Mouse (Mus musculus) E14TG2a.4 (cell line): ENCODE data around the gene Smpdl3b.

Experiments
- H3K27me3 ChIP-seq: 2 replicates; pipeline ENCODE4 v1.6.1; 2014; ENCODE audit warnings: low read length, control low read depth; ENCODE audit not compliant: insufficient read depth
- H3K36me3 ChIP-seq: 2 replicates; pipeline ENCODE4 v1.6.1; 2014; ENCODE audit warnings: low read length, control low read depth; ENCODE audit not compliant: insufficient read depth
- H3K4me1 ChIP-seq: replicated peaks from 2 replicates; pipeline ENCODE4 v1.6.1; 2014; ENCODE audit warnings: low read depth, low read length, control low read depth
- H3K4me3 ChIP-seq: replicated peaks from 2 replicates; pipeline ENCODE4 v1.5.1; 2014; ENCODE audit warnings: mild to moderate bottlenecking, low read length
- H3K9me3 ChIP-seq: 2 replicates; pipeline ENCODE4 v1.6.1; 2014; ENCODE audit warnings: low read length, control low read depth
- CTCF ChIP-seq: conservative IDR thresholded peaks from 2 replicates; pipeline ENCODE4 v1.5.1; 2014; ENCODE audit warnings: low read length
- NANOG ChIP-seq: IDR thresholded peaks from 2 replicates; pipeline ENCODE4 v1.6.1; 2014; ENCODE audit warnings: borderline replicate concordance, low read length, mixed read lengths
- POU5F1 ChIP-seq: IDR thresholded peaks from 2 replicates; pipeline ENCODE4 v1.6.1; 2014; ENCODE audit warnings: low read length, borderline replicate concordance

The Smpdl3b gene

DNA sequence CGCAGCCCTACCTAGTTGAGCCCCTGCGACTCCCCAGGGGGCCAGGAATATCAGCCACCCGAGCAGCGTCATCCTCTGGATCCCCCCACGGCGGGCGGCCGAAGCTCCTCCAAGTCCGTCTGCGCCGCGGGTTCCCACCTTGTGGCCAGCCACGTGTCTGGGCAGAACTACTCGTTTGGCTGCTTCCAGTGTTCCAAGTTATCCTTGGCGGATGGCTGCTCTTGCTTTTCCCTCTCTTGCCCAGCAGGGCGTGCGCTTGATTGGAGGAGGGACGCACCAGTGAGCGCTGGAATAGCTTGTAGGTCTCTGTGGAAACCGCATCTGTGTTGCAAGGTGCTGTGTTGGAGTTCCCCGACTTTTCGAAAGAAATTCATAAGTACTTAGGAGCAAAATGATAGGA lies at the start of gene Smpdl3b:
Gene Smpdl3b, minus strand, starts transcription at position 279 of the 400 bp plus-strand sequence.
- Histone ChIP-seq H3K27me3 (peaks cover 9% of the 10 kb centered on the region), H3K4me1 (peaks cover 55% of the 10 kb centered on the region), H3K9me3 (peaks cover 4% of the 10 kb centered on the region; the same call in 1 of the 2 replicates), H3K4me3 (peak within 1 kb of the TSS; percentile 70), H3K36me3 (0 out of 2 replicates have a peak, but pooled peaks cover 4% of the 10 kb centered on the region)
- TF ChIP-seq POU5F1 (no peak), NANOG (no peak), CTCF (no peak)

DNA sequence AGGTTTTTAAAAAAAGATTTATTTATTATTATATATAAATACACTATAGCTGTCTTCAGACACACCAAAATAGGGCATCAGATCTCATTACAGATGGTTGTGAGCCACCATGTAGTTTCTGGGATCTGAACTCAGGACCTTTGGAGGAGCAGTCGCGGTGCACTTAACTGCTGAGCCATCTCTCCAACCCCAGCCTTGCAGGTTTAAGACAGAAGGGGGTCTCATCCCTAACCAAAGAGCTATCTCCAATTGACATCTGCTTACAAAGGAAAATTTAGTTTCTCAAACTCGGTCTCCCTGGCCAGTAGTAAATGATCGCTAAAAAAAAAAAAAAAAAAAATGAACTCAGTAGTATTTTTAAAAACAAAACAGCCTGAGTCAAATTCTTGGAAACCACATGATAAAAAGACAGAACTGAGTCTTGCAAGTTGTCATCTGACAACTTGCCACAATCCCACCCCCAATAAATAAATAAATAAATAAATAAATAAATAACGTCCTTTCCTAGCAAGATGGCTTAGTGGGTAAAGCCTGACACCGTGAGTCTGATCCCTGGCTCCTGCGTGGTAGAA lies 49.7 kb upstream of the Smpdl3b start:
- TF ChIP-seq NANOG (no peak), CTCF (no peak), POU5F1 (no peak)
- H3K36me3 ChIP-seq: no peaks in the 10 kb centered on the region
- no peaks in the 10 kb centered on the region for H3K9me3 ChIP-seq
- H3K27me3 ChIP-seq: no peaks in the 10 kb centered on the region
- peaks cover 35% of the 10 kb centered on the region for H3K4me1 ChIP-seq
- H3K4me3 ChIP-seq: no peak overlapping the region

DNA sequence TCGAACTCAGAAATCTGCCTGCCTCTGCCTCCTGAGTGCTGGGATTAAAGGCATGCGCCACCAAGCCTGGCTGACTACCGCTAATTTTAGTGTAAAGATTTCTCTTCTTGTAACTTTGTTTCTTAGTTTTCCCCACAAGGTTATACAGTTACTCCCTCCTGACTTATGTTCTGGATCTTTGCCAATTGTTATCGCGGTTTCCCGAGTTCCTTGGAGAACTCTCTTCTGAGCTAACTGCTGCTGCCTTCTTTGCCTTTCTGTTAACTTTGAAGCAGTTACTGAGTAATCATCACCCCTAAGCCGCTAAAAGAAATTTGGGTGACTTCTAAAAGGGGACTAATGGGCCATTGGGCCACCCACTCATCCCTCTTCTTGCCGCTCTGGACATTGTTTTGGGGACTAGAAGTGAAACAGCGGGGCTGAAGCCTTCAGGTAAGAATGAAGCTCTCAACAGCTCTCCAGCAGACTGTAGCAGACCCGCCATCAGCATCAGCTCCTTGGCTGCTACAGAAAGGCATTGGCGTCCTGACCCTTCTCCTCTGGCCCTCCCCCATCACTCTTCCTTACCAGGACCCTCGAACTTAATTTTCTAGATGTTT lies 48.6 kb upstream of the Smpdl3b start:
- no peaks in the 10 kb centered on the region for H3K9me3 ChIP-seq
- H3K27me3 ChIP-seq: no peaks in the 10 kb centered on the region
- H3K4me3 ChIP-seq: no peak overlapping the region
- TF ChIP-seq NANOG: no peak
- no peak for TF ChIP-seq CTCF
- TF ChIP-seq POU5F1: no peak
- H3K36me3 ChIP-seq: no peaks in the 10 kb centered on the region
- H3K4me1 ChIP-seq: peaks cover 42% of the 10 kb centered on the region

DNA sequence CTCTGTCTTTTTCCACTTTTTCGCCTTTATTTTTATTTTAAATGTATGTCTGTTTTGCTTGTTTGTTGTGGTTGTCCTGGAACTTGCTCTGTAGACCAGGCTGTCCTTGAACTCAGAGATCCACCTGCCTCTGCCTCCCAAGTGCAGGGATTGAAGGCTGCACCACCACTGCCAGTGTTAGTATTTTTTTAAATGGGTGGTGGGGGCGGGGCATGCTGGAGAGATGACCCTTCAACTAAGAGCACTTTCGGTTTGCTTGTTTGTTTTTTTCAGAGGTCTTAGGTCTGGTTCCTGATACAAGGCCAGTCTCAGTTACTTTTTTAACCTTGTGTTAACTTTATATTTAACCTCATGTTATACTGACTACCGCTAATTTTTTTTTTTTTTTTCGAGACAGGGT lies 48.1 kb upstream of the Smpdl3b start:
- Histone ChIP-seq H3K4me3 (no peak overlapping the region), H3K36me3 (no peaks in the 10 kb centered on the region), H3K9me3 (no peaks in the 10 kb centered on the region), H3K4me1 (peaks cover 48% of the 10 kb centered on the region), H3K27me3 (no peaks in the 10 kb centered on the region)
- no peak for TF ChIP-seq CTCF
- TF ChIP-seq POU5F1: no peak
- TF ChIP-seq NANOG: no peak

DNA sequence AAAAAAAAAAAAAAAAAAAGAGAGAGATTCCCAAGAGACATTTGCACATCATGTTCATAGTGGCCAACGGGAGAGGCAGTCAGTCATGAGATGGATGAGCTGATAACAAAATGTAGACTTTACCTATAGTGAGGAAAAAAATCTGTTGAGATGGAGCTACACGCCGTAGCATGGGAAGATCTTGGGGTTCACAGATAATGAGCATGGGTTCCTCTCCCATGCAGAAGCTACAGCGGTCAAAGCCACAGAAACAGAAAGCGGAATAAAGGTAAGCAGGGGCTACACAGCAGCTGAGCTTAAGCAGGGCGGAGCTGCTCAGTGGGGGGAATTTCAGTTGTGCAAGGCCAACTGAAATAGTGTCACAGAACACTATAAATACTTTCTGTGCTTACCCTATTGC lies 47.3 kb upstream of the Smpdl3b start:
- TF ChIP-seq NANOG (no peak), POU5F1 (no peak), CTCF (no peak)
- Histone ChIP-seq H3K9me3 (no peaks in the 10 kb centered on the region), H3K27me3 (no peaks in the 10 kb centered on the region), H3K4me3 (no peak overlapping the region), H3K36me3 (no peaks in the 10 kb centered on the region), H3K4me1 (peaks cover 49% of the 10 kb centered on the region)

DNA sequence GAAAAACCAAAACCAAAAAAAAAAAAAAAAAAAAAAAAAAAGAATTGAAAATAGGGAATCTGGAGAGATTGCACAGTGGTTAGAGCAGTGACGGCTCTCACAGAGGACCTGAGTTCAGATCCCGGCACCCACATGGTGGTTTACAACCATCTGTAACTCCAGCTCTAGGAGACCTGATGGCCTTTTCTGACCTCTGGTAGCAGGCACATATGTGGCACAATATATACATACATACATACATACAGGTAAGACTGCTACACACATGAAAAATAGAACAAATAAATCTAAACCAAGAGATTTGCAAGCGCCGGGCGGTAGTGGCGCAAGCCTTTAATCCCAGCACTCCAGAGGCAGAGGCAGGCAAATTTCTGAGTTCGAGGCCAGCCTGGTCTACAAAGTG lies 46.8 kb upstream of the Smpdl3b start:
- no peak for TF ChIP-seq CTCF
- no peak for TF ChIP-seq POU5F1
- no peak for TF ChIP-seq NANOG

DNA sequence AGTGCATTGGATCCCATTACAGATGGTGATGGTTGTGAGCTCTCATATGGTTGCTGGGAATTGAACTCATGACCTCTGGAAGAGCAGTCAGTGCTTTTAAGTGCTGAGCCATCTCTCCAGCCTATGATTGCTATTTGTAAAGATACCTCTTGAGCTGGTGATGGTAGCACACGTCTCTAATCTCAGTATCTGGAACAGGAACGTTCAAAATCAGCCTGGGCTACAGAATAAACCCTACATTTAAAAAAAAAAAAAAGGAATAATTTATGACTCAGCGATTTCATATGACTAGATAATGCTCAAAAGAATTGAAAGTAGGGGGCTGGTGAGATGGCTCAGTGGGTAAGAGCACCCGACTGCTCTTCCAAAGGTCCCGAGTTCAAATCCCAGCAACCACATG lies 46.2 kb upstream of the Smpdl3b start:
- no peaks in the 10 kb centered on the region for H3K9me3 ChIP-seq
- H3K36me3 ChIP-seq: no peaks in the 10 kb centered on the region
- peaks cover 1% of the 10 kb centered on the region for H3K27me3 ChIP-seq
- TF ChIP-seq NANOG (no peak), POU5F1 (no peak), CTCF (no peak)
- peaks cover 48% of the 10 kb centered on the region for H3K4me1 ChIP-seq
- no peak overlapping the region for H3K4me3 ChIP-seq

More for the DNA sequence above, 46.8 kb upstream of the Smpdl3b start:
- no peaks in the 10 kb centered on the region for H3K27me3 ChIP-seq
- no peak overlapping the region for H3K4me3 ChIP-seq
- no peaks in the 10 kb centered on the region for H3K36me3 ChIP-seq
- H3K4me1 ChIP-seq: peaks cover 49% of the 10 kb centered on the region
- no peaks in the 10 kb centered on the region for H3K9me3 ChIP-seq

DNA sequence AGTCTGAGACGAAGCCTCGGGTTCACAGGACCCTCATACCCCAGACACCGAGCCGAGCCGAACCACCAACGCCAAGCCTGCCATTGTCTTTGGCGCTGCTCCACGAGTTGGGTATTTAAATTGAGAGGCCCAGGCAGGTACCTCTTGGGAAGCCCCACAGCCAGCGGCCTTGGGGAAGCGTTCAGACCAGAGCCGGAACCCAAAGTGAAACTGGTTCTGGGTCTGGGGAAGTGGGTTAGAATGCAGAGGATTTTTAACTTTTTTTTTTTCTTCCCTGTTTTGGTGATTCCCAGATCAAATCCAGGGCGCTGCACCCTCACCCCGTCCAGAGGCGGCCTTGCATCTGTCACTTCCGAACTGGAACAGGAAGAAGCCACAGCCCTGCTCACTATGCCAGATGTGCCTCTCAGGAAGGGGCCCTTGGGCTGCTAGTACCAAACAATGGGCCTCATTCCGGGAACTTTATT lies 45.2 kb upstream of the Smpdl3b start:
- H3K4me1 ChIP-seq: peaks cover 46% of the 10 kb centered on the region
- H3K27me3 ChIP-seq: peaks cover 7% of the 10 kb centered on the region
- H3K4me3 ChIP-seq: peak overlapping the region; percentile 71
- no peaks in the 10 kb centered on the region for H3K36me3 ChIP-seq
- TF ChIP-seq POU5F1: no peak
- TF ChIP-seq NANOG: no peak
- TF ChIP-seq CTCF: no peak
- no peaks in the 10 kb centered on the region for H3K9me3 ChIP-seq

DNA sequence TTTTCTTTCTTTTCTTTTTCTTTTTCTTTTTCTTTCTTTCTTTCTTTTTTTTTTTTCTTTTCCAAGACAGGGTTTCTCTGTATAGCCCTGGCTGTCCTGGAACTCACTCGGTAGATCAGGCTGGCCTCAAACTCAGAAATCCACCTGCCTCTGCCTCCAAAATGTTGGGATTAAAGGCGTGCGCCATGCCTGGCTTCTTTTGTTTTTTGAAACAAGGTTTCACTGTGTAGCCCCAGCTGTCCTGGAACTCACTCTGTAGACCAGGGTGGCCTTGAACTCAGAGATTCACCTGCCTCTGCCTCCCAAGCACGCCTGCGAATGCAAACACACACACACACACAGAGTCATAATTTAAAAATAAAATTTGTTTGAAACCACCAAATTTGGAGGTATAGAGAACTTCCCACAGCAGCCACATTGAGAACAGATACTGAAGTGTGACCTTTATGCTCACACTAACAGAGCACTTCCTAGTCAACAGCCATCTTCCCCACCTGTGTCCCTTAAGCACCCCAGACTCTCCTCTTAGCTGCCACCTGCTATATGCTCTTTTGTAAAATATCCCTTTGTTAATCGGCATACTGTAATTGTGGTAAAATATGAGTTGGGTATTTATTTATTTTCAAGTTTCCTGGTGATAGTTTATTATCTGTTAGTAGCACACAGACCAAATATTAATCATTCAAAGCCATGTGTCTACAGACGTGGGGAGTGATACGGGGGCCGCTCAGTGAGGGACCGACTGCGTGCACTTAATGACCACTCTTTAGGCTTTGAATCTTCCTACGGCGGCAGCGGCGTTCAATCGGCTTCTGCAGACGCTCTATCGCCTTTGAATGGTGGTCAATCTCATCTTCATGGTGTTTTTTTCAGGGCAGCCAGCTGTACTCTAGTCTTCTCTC lies 44.4 kb upstream of the Smpdl3b start:
- peaks cover 49% of the 10 kb centered on the region for H3K4me1 ChIP-seq
- no peaks in the 10 kb centered on the region for H3K36me3 ChIP-seq
- H3K4me3 ChIP-seq: peak overlapping the region; percentile 71
- TF ChIP-seq CTCF (no peak), POU5F1 (no peak), NANOG (no peak)
- H3K9me3 ChIP-seq: no peaks in the 10 kb centered on the region
- H3K27me3 ChIP-seq: peaks cover 11% of the 10 kb centered on the region
